Mouse (Mus musculus) adrenal gland, postnatal 10 days (tissue): ENCODE data around the gene Serpina1a. TPM values are rescaled to one million over a fixed set of nuclear protein-coding genes. Genes with fewer than 3 reads are reported as not detected.
A peak's percentile ranks its signal among the peaks of the same experiment; 100 is the strongest.
"Not testable (repeated sequence)": the region's sequence is repeated elsewhere in the genome, so short reads cannot be mapped to it uniquely, and the experiment has no call there.

Experiments
- DNase-seq: peaks from one replicate; pipeline ENCODE4 v3.0.0; 2021; ENCODE audit warnings: mixed read lengths
- long read RNA-seq, 2 experiments: library from polyadenylated mRNA; stranded (forward); transcript quantifications; one replicate each; pipeline ENCODE4 v2.0.0; 2021
- total RNA-seq, 2 experiments: library from RNA; stranded (reverse); gene quantifications; 2 replicates each; pipeline ENCODE4 v1.2.3; 2021

Gene Serpina1a
- 100 to 1,000 TPM; 292 to 744 TPM for total RNA-seq
- long read RNA-seq, experiment 1, transcript Serpina1a-202 (5 exons, 1,360 nt), result major isoform, 756 of 975 reads
- long read RNA-seq, experiment 1, partial matches to known transcripts, result 129 of 975 reads
- long read RNA-seq, experiment 1, other reads (novel, unspliced or antisense), result 90 of 975 reads
- long read RNA-seq, experiment 2, transcript Serpina1a-202 (5 exons, 1,360 nt), result major isoform, 26 of 31 reads
- long read RNA-seq, experiment 2, partial matches to known transcripts, result 3 of 31 reads
- long read RNA-seq, experiment 2, other reads (novel, unspliced or antisense), result 2 of 31 reads

- DNase-seq, result not testable (repeated sequence)
Measured at GRCm38 (mm10) chr12:103863101-103863974, at the start of gene Serpina1a. Gene Serpina1a (minus strand): TSS chr12:103863562.

- DNase-seq, result not testable (repeated sequence)
Measured at GRCm38 (mm10) chr12:103909181-103909580, 45.8 kb upstream of the Serpina1a start.

GRCm38 (mm10) chr12:103907746-103908145 lies 44.4 kb upstream of the Serpina1a start:
- DNase-seq, result peak; percentile 25

DNA sequence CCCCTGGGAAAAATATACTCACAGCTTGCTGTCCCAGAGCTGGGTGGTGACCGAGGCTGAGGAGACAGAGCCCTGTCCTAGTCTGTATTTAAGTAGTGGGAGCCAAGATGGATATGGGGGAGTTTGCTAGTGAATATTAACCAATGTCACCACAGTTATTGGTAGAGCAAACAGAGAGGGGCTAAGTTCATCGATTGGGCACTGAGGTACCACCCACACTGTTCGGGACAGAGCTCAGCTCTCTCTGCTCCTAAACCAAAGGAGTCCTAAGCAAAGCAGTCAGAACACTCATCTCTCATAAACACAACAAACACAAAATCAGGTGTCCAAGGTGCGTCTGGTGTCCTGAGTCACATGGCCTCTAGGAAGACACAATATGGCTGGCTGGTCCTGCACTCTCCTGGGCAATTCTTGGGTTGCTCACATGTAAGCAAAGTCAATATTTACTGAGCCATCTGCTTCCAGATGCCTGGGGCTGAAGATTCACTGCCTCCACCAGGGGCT lies 41.5 kb upstream of the Serpina1a start, which contains the start of gene Serpina1c:
Gene Serpina1c, minus strand, starts transcription at position 51 of the 504 bp plus-strand sequence.
- not testable (repeated sequence) for DNase-seq

DNA sequence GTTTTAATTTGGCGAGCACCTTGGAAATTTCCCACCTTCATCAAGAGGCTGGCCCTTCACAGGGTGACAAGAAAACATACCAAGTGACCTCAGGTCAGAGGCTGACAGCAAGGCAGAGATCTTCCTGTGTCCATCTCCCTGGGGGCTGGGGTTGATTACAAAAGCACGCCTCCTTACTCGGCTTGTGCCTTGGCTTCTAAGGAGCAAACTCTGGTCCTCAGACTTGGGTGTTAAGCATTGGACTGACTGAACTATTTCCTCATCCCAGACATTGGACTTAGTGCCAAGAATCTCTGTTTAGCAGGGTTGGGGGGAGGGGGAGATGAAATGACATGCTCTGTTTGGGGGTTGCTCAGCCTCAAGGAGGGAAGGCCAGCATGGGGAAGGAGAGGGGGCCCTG lies 38.6 kb upstream of the Serpina1a start:
- DNase-seq, result peak; percentile 37

- DNase-seq, result not testable (repeated sequence)
Measured at GRCm38 (mm10) chr12:103866873-103867272, 3.5 kb upstream of the Serpina1a start.

DNA sequence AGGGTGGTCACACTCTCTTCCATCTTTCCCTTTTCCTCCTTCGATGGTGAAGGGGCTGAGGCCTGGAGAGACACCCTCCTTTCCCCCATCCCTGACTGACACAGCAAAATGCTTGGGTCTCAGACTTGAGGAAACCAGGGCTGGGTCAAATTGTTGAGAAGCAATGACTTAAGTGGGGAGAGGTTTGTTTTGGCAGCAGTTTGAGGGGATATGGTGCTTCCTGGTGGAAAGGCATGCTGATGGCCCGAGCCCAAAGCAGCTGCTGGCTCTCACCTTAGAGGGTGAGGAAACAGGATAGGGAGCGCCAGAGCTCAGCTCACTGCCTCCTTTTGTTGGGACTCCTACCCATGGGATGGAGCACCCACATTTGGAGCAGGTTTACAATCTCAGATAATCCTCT lies 2.4 kb downstream of the Serpina1a start:
- no peak for DNase-seq

- not testable (repeated sequence) for DNase-seq
Measured at GRCm38 (mm10) chr12:103860571-103860970, 2.8 kb downstream of the Serpina1a start.

GRCm38 (mm10) chr12:103859584-103859983 lies 3.8 kb downstream of the Serpina1a start:
- DNase-seq, result not testable (repeated sequence)

- not testable (repeated sequence) for DNase-seq
Measured at GRCm38 (mm10) chr12:103853032-103853431, 10.3 kb downstream of the Serpina1a start.

- DNase-seq, result not testable (repeated sequence)
Measured at GRCm38 (mm10) chr12:103830273-103830672, 33.1 kb downstream of the Serpina1a start, which contains the start of gene Serpina1b. Gene Serpina1b (minus strand): TSS chr12:103830373.

DNA sequence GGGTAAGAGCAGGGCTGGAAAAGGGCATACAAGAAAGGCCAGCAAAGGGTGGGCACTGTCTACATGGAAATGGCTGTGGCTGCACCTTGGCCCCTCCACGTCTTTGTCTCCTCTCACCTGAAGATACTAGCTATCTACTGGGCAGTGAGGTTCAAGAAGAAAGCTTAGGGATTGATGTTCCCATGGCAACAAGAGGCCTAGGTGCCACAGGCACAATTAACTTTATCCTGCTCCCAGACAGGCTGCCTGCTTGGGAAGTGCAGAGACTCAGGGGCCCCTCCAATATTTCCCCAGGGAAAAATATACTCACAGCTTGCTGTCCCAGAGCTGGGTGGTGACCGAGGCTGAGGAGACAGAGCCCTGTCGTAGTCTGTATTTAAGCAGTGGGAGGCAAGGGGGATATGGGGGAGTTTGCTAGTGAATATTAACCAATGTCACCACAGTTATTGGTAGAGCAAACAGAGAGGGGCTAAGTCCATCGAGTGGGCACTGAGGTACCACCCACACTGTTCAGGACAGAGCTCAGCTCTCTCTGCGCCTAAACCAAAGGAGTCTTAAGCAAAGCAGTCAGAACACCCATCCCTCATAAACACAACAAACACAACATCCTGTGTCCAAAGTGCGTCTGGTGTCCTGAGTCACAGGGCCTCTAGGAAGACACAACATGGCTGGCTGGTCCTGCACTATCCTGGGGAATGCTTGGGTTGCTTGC lies 35.5 kb downstream of the Serpina1a start:
- DNase-seq, result not testable (repeated sequence)

DNA sequence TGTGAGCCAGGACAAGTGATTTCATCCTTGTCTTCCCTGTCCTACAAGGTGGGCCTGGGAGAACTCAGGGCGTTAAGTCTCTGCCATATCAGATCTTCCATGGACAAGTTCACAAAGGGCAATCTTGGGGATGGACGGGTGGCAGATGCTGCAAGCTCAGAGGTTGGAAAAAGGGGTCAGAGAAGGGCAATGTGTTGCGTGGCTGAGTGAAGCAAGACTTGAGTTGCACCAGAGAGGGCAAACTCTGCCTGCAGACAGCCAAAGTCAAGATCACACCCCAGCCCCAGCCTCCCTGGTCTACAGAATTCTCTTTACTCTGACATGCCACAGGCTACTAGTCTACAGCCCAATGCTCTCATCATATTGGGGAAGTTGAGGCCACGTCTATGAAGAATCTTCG lies 39.5 kb downstream of the Serpina1a start:
- peak; percentile 61 for DNase-seq

Other genes with a start within 250 kb of the Serpina1a start
- gene Serpina10, start 232.1 kb downstream of the Serpina1a start, total RNA-seq, result 10 to 100 TPM; 11.9 to 22.2 TPM
- 10 to 100 TPM; 12.2 to 21.7 TPM for gene Serpina6, start 206.3 kb downstream of the Serpina1a start, total RNA-seq
- not detected for gene Serpina16, start 187.4 kb downstream of the Serpina1a start, total RNA-seq
- gene Serpina1f, start 168.0 kb downstream of the Serpina1a start, total RNA-seq, result not detected
- 100 to 1,000 TPM; 308 to 732 TPM for gene Serpina1d, start 90.0 kb downstream of the Serpina1a start, total RNA-seq
- 1,000 to 10,000 TPM in 1 of 2 experiments, 100 to 1,000 TPM in 1; 691 to 1,677 TPM for gene Serpina1b, start 33.2 kb downstream of the Serpina1a start, total RNA-seq
- 100 to 1,000 TPM; 280 to 719 TPM for gene Serpina1c, start 41.3 kb upstream of the Serpina1a start, total RNA-seq
- 100 to 1,000 TPM; 155 to 364 TPM for gene Serpina1e, start 95.4 kb upstream of the Serpina1a start, total RNA-seq
- 10 to 100 TPM; 15.8 to 45.3 TPM for gene Serpina11, start 126.4 kb upstream of the Serpina1a start, total RNA-seq
- gene Serpina9, start 150.2 kb upstream of the Serpina1a start, total RNA-seq, result under 1 TPM in 1 of 2 experiments, not detected in 1; 0.12 TPM
- under 1 TPM; 0.36 TPM for gene Serpina12, start 180.9 kb upstream of the Serpina1a start, total RNA-seq
- under 1 TPM; 0.12 to 0.18 TPM for gene Serpina5, start 237.6 kb upstream of the Serpina1a start, total RNA-seq
- not detected for gene Serpina3a, start 249.2 kb upstream of the Serpina1a start, total RNA-seq